Mouse (Mus musculus) right cerebral cortex, adult 2 months (tissue): ENCODE measurements around the gene Adcy9.

Experiments used
- DNase-seq, 2 experiments: peaks; one replicate each; pipeline ENCODE4 v3.0.0; 2021 to 2022; ENCODE audit warnings: low spot score in 2 of 2

Gene Adcy9

GRCm38 (mm10) chr16:4420298-4421054 is at the start of gene Adcy9:
TSS of gene Adcy9 (minus strand) at chr16:4420498.
- DNase-seq: peak; percentile 85 to 90

- DNase-seq: peak; percentile 63 to 65
Measured at GRCm38 (mm10) chr16:4469599-4470352, 49.5 kb upstream of the Adcy9 start.

DNA sequence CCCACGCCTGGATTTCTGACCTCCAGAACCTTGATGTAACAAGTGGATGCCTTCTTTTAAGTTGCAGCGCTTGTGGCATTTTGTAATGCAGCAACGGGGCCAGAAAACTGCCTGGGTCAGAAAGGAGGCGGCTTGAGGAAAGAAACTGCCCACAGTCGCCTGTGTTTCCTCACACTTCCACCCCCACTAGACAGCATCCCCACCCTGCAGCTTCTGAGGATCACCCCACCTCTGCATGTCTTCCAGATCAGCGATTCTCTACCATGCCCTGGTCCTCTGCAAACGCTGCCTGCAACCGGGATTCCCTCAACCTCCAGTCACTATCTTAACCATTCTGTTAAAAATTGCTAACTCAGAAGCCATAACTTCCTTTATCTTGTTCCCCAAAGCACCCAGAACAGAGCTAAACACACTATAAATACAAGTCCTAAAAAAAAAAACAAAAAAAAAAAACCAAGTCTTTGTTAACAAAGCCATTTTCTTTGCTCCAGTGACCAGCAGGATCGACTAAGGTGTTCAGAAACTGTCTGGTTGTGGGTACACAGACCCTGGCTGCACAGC is 44.3 kb upstream of the Adcy9 start:
- DNase-seq: no peak

DNA sequence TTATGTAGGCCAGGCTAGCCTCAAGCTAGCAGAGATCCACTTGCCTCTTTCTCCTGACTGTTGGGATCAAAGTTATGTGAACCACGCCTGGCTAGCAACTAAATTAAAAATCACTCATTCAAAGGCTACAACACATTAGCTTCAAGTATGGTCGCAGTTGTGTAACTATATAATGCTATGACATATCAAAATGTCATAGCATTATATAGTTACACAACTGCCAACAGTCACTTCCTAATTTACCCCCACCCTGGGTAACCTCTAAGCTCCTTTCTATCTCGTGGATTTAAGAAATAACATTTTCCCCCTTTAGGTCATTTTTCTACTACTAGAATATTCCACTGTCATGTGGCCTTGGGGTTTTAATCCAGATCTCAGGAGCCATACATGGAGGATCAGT is 37.6 kb upstream of the Adcy9 start:
- DNase-seq: no peak

- peak; percentile 78 to 84 for DNase-seq
Measured at GRCm38 (mm10) chr16:4456391-4456790, 36.1 kb upstream of the Adcy9 start.

- DNase-seq: no peak
Measured at GRCm38 (mm10) chr16:4455693-4456092, 35.4 kb upstream of the Adcy9 start.

GRCm38 (mm10) chr16:4454563-4454962 is 34.3 kb upstream of the Adcy9 start:
- DNase-seq: peak; percentile 42 to 61

DNA sequence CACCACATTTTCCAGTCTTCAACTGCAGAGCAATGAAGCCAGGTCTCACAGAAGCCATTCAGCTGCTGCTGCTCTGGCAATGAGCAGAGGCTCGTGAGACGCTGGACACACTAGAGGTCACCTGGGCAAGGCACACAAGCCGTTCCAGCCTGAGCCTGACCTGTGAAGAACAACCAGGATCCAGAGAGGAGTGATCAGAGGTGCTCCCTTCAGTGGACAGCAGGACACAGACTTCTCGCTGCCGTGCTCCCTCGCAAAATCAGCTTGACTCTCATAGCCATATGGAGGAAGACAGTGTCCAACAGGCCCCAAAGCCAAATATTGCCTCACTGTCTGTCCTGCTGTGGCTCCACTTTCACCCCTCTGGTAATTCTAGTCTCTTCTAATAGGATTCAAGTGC is 29.1 kb upstream of the Adcy9 start:
- no peak for DNase-seq

GRCm38 (mm10) chr16:4448235-4448634 is 27.9 kb upstream of the Adcy9 start:
- peak; percentile 67 to 69 for DNase-seq

DNA sequence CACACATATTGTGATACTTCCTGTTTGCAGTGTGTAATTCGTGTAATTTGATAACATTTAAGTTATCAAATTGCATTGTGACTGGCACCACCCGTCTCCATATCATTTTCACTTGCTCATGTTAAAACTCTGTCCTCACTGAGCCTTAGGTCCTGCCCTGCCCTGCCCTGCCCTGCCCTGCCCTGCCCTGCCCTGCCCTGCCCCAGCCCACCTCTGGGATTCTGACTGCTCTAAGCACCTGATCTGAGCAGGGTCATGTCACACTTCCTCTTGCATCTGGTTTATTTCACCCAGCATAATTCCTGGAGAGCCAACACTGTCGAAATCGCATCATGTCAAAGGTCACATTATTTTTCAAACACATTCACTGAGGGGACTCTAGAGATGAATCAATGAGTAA is 26.1 kb upstream of the Adcy9 start:
- no peak for DNase-seq

DNA sequence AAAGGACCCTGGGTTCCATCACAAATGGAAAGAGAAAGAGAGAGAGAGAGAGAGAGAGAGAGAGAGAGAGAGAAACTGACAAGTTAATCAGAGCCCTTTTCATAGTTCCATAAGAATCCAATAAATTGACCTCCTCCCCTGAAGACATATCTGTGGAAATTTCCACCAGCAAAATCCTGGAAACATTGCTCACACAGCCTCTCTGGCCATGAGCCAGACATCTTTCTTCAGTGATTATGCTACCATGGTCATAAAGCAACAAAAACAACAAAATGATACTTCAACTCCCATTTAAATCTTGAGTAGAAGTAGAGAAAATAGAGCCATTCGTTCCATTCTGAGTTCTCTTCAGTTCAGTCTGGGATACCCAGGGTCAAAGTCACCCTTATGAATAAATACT is 24.1 kb upstream of the Adcy9 start:
- no peak for DNase-seq

- DNase-seq: no peak
Measured at GRCm38 (mm10) chr16:4439302-4440066, 19.2 kb upstream of the Adcy9 start.

DNA sequence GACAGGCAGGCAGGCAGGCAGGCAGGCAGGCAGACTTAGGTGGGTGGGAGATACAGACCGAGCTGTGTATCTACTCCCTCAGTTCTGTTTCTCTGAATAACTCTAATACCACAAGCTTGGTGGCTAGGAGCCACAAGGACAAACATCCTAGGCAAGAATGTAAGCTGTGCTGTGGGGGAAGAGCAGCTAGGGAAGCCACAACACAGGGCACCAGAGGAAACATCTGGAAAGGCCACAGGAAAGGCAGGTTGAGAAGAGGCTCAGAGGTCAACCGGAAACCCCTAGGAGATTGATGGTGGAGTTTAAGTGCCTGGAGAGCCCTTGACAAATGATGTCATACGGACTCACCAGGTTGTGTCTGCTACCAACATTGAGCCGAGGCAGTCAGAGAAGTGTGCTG is 16.4 kb upstream of the Adcy9 start:
- no peak for DNase-seq

- no peak for DNase-seq
Measured at GRCm38 (mm10) chr16:4435371-4435770, 15.1 kb upstream of the Adcy9 start.

- no peak for DNase-seq
Measured at GRCm38 (mm10) chr16:4431841-4432240, 11.5 kb upstream of the Adcy9 start.

DNA sequence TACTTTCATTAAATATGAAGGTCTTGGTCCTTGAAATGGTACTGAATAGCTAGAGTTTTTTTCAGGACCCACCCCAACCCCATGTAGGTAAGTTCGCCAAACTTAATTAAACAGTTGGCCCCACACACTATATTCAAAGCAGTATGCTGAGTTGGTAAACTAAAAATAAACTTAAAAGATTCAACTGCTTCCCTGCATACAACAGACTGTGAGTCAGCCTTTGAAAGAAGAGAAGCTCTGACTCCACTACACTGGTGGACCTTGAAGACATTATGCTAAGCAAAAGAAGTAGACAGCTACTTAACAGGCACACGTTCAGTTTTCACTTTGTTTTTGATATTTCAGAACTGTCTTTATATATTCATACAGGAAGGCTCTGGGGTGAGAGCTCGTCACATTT is 10.7 kb upstream of the Adcy9 start:
- no peak for DNase-seq

DNA sequence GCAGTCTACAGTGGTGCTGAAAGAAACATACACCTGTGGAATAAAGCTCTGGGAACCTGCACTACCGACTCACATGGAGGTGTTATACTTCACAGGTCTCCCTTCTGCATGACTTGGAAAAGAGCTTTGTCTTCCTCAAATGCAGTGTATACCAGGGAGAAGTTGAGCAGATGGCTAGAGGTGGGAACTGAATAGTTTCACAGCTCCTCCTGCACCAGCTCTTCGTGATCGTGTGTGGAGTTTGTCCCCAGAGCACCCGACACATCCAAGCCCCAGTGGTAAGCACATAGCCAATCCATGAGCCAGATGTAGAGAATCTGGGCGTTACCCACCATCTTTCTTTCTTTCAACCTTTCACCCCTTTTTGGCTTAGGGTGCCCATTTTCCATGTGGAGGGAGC is 9.9 kb upstream of the Adcy9 start:
- DNase-seq: peak in 1 of 2 experiments; percentile 47

- no peak for DNase-seq
Measured at GRCm38 (mm10) chr16:4425658-4426234, 5.4 kb upstream of the Adcy9 start.

DNA sequence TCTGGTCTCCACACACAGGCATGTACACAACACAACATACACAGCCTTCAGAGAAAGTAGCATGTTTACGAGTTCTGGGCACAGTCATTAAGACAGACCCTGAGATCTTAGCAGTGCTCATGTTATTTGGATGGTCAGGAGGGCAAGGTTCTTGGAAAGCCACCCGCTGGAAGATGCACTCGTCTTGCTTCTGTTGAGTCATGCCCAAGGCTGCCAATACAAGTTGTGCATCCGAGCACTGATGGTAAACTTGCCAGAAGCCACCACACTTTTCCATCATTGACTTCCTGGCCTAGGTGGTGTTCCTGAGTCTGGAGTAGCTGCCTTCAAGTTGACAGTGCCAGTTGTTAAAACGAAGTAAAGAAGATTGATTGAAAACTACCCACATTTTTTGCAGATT is 3.3 kb upstream of the Adcy9 start:
- no peak for DNase-seq

DNA sequence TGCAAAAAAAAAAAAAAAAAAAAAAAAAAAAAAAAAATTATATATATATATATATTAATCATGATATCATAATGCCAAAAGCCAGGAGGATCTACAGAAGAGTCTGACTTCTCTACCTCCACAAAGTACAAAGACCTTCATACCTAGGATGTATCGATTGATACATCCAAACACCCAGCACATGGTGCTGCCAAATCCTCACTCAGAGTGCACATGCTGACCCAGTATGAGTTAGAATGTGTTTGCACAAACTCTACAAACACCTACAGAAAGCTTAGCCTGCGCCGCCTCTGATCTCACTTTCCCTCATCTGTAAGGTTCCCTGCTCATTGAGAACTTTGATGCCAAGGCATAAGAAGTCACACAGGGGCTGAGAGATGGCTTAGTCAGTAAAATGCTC is 2.7 kb upstream of the Adcy9 start:
- DNase-seq: no peak

DNA sequence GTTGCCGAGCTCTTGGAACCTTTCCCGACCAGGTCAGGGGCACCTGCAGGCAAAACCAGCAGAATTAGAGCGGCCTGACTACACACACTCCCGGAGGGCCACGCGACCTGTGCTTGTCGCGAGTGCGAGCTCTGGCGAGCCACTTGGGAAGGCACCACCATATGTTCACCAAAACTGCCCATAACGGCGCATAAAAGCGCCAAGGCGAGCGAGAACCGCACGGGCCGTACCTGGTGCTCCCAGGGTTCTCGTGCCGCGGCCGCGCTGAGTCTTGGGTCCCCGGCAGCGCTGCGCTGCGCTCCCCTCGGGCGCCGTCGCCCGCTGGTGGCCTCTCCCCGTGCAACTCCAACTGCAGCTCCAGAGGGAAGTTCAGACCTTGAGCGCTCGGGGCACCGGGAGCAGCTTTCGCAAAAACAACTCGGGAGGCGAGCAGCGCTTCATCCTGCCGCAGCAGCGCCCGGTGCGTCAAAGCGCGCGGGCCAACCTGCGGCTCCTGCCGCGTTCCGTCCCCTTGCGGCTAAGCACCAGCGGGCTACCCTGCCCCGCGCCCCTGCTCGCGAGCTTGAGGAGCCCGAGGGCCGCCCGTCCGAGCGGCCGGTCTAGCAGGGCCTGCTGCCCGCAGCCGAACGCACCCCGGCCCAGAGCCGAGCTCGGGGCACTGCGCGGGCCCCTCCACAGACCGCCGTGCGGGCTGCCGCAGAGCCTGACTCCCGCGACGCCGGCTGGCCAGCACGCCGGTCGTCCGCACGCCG is 576 bp downstream of the Adcy9 start:
- peak in 1 of 2 experiments; percentile 43 for DNase-seq
